Mouse (Mus musculus): Measurements from ENCODE around the gene Kcnk3.

GRCm38 (mm10) chr5:30659042-30659441 is 71.1 kb downstream of the Kcnk3 start:
- TF ChIP-seq CTCF (conservative IDR thresholded peaks at IDR 0.05; ENCODE audit: low read length), result no peak
- no peak for TF ChIP-seq POU5F1 (IDR thresholded peaks at IDR 0.05; ENCODE audit: borderline replicate concordance, low read length)

Data from E14TG2a.4 (cell line).